Mouse (Mus musculus) midbrain, embryonic 13.5 days (tissue): ENCODE results near the gene Ppm1f. TPM values are rescaled to one million over a fixed set of nuclear protein-coding genes. Genes with fewer than 3 reads are reported as not detected.

Source experiments
- polyA plus RNA-seq: library from polyadenylated mRNA; unstranded; fragments of >200 nt; fragmentation: Nextera tagmentation; extraction: Ambion mirVana; gene quantifications from 2 replicates; pipeline ENCODE4 v1.2.1, GENCODE M21; 2015

Ppm1f gene
- polyA plus RNA-seq, 1 experiment from 2014 or later, result 29.4 TPM

Other genes starting within 250 kb of the Ppm1f start
- not detected in 2 replicates for gene Olfr19, start 220.1 kb upstream of the Ppm1f start, polyA plus RNA-seq
- gene Spag6l, start 67.0 kb upstream of the Ppm1f start, polyA plus RNA-seq, result 11.4 and 11.8 TPM in 2 replicates
- 0.21 and 0.24 TPM in 2 replicates for gene Igll1, start 32.5 kb upstream of the Ppm1f start, polyA plus RNA-seq
- 73.7 and 76.4 TPM in 2 replicates for gene Top3b, start 25.7 kb upstream of the Ppm1f start, polyA plus RNA-seq
- 1.5 and 1.6 TPM in 2 replicates for gene Vpreb1, start 25.6 kb upstream of the Ppm1f start, polyA plus RNA-seq
- gene Mapk1, start 86.9 kb downstream of the Ppm1f start, polyA plus RNA-seq, result 160 and 173 TPM in 2 replicates
- 155 TPM in 2 replicates for gene Ypel1, start 173.2 kb downstream of the Ppm1f start, polyA plus RNA-seq
- gene Ppil2, start 214.8 kb downstream of the Ppm1f start, polyA plus RNA-seq, result 168 and 171 TPM in 2 replicates
- 34.1 and 35.5 TPM in 2 replicates for gene 2610318N02Rik, start 228.7 kb downstream of the Ppm1f start, polyA plus RNA-seq
- 37.0 and 42.9 TPM in 2 replicates for gene Sdf2l1, start 235.9 kb downstream of the Ppm1f start, polyA plus RNA-seq
- gene Ydjc, start 248.2 kb downstream of the Ppm1f start, polyA plus RNA-seq, result 21.5 and 22.0 TPM in 2 replicates